Mouse (Mus musculus) intestine, embryonic 14.5 days (tissue): ENCODE data around the gene Pard3b. TPM values are rescaled to one million over a fixed set of nuclear protein-coding genes. Genes with fewer than 3 reads are reported as not detected.

Experiments
- ATAC-seq: fragments of 200-750 bp; cut with Nextera tagmentation; replicated peaks from 2 replicates; pipeline ENCODE4 v1.8.0; 2017; ENCODE audit warnings: low read depth, moderate number of reproducible peaks, moderate TSS enrichment, moderate library complexity; ENCODE audit not compliant: low FRiP score, low TSS enrichment
- DNase-seq: peaks from one replicate; pipeline ENCODE4 v3.0.0-alpha.2; 2018; ENCODE audit warnings: low spot score
- H3K27ac ChIP-seq: fragments of 300-500 bp; sonication (generic); 2 replicates; pipeline ENCODE4 v1.5.1; 2014; ENCODE audit warnings: low read depth, mild to moderate bottlenecking, control low read depth
- H3K27me3 ChIP-seq: fragments of 300-500 bp; sonication (generic); replicated peaks from 2 replicates; pipeline ENCODE4 v1.6.1; 2014; ENCODE audit warnings: low read length, control low read depth; ENCODE audit not compliant: control insufficient read depth, insufficient read depth
- H3K36me3 ChIP-seq: fragments of 300-500 bp; sonication (generic); 2 replicates; pipeline ENCODE4 v1.6.1; 2014; ENCODE audit warnings: low read length, control low read depth; ENCODE audit not compliant: control insufficient read depth, insufficient read depth
- H3K4me1 ChIP-seq: fragments of 300-500 bp; sonication (generic); replicated peaks from 2 replicates; pipeline ENCODE4 v1.6.1; 2014; ENCODE audit warnings: low read length, control low read depth, mixed read lengths; ENCODE audit not compliant: control insufficient read depth, insufficient read depth
- H3K4me2 ChIP-seq: fragments of 300-500 bp; sonication (generic); 2 replicates; pipeline ENCODE4 v1.6.1; 2014; ENCODE audit warnings: low read length
- H3K4me3 ChIP-seq: fragments of 300-500 bp; sonication (generic); 2 replicates; pipeline ENCODE4 v1.5.1; 2014; ENCODE audit warnings: low read depth, low read length, control low read depth, mixed read lengths
- H3K9ac ChIP-seq: fragments of 300-500 bp; sonication (generic); 2 replicates; pipeline ENCODE4 v1.6.1; 2014; ENCODE audit warnings: mild to moderate bottlenecking, low read length
- H3K9me3 ChIP-seq: fragments of 300-500 bp; sonication (generic); 2 replicates; pipeline ENCODE4 v1.6.1; 2016; ENCODE audit warnings: low read length, control low read depth; ENCODE audit not compliant: control insufficient read depth
- WGBS: fragments of 180-500 bp; shearing (Covaris S2); extraction: QIAGEN DNeasy Blood & Tissue Kit; methylation state at CpG from one replicate; pipeline ENCODE4 v1.1.7; 2014; 5-methylcytosine and 5-hydroxymethylcytosine counted together
- polyA plus RNA-seq: library from polyadenylated mRNA; unstranded; fragments of >200 nt; fragmentation: Nextera tagmentation; extraction: Ambion mirVana; gene quantifications from 2 replicates; pipeline ENCODE4 v1.2.1, GENCODE M21; 2014

The Pard3b gene
- polyA plus RNA-seq, 1 experiment from 2014 or later = 37.7 TPM

DNA sequence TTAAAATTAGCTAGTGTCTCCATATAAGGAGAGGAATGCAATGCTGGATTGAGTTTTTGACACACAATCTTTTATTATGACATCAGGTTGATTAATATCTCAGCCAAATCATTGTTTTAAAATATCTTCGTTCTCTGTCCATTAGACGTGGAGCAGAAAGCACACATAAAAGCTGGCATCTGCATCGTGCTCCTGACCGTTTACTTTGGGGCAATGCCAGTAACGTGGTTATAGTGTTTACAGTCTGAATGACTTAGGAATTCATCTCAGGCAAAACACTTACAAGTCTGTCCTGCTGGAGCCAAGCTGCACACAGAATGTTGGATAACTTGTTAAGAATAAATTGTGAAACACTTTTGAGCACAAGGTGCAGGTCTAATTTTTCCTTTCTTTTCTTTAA lies 141.3 kb downstream of the Pard3b start:
- ATAC-seq (0 out of 2 replicates have a peak, but pooled peaks have one; percentile 43), DNase-seq (peak; percentile 53)
- H3K27ac ChIP-seq = no peak overlapping the region
- no peak overlapping the region for H3K9ac ChIP-seq
- H3K27me3 ChIP-seq = no peaks in the 10 kb centered on the region
- no peaks in the 10 kb centered on the region for H3K36me3 ChIP-seq
- no peak overlapping the region for H3K4me2 ChIP-seq
- whole genome bisulfite sequencing = 25% methylated on average over 5 of the region's 5 CpGs
- no peaks in the 10 kb centered on the region for H3K9me3 ChIP-seq
- H3K4me3 ChIP-seq = no peak overlapping the region
- H3K4me1 ChIP-seq = 0 out of 2 replicates have a peak, but pooled peaks cover 3% of the 10 kb centered on the region

DNA sequence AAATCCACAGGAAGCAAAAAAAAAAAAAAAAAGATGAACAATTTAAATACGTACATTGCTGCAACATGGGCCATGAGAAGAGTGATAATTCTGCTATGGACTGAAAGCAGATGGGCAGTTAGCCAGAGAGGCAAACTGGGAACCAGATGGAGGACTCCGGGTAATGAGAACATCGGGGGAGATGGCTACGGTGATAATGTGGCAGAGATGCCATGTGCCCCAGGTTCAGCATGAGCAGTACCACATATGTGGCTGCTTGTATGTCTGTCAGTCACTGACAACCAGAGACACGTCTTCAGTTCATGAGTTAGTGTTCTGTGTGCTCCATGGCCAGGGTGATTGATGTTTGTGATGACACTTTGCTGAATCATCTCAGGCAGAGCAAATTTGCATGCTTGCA lies 157.7 kb downstream of the Pard3b start:
- DNase-seq = no peak
- Histone ChIP-seq H3K27ac (no peak overlapping the region), H3K36me3 (no peaks in the 10 kb centered on the region), H3K9ac (no peak overlapping the region), H3K4me3 (no peak overlapping the region), H3K4me2 (no peak overlapping the region), H3K27me3 (no peaks in the 10 kb centered on the region), H3K4me1 (no peaks in the 10 kb centered on the region), H3K9me3 (no peaks in the 10 kb centered on the region)
- no peak for ATAC-seq
- WGBS = 84% methylated on average over 5 of the region's 5 CpGs

GRCm38 (mm10) chr1:61820213-61820612 lies 181.6 kb downstream of the Pard3b start:
- 15% methylated on average over 1 of the region's 1 CpGs for WGBS
- H3K27ac ChIP-seq = no peak overlapping the region
- H3K9ac ChIP-seq = no peak overlapping the region
- H3K27me3 ChIP-seq = no peaks in the 10 kb centered on the region
- ATAC-seq (no peak), DNase-seq (no peak)
- no peaks in the 10 kb centered on the region for H3K9me3 ChIP-seq
- no peak overlapping the region for H3K4me2 ChIP-seq
- H3K36me3 ChIP-seq = no peaks in the 10 kb centered on the region
- no peak overlapping the region for H3K4me3 ChIP-seq
- no peaks in the 10 kb centered on the region for H3K4me1 ChIP-seq

DNA sequence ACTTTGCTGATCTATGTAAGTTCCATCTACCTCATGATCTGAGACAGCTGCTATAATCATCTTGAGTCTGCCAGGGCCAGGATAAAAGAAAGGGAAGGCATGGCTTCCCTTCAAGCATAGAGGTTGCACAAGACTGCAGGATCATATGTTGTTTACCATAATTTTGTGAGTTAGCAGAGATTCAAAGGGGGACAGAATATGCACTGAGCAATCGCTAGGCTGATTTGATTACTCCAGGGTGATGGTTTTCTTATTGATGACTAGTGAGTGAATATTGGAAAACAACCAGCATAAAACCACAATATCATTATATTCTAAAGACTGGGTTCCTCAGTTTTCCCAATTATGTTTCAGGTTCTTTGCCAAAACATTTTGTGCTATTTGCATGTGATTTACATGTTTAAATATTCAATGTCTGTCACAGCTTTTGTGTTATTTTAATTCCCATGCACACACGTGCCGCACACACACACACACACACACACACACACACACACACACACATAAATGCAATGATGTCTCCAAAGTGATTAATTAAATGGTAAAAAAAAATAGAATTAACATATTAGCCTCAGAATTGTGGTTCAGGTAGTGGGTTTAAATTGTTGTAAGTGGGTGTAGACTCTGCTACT lies 187.1 kb downstream of the Pard3b start:
- Histone ChIP-seq H3K4me3 (no peak overlapping the region), H3K27ac (no peak overlapping the region), H3K36me3 (no peaks in the 10 kb centered on the region), H3K9me3 (no peaks in the 10 kb centered on the region), H3K4me1 (no peaks in the 10 kb centered on the region), H3K4me2 (no peak overlapping the region), H3K9ac (no peak overlapping the region), H3K27me3 (no peaks in the 10 kb centered on the region)
- ATAC-seq (no peak), DNase-seq (no peak)
- 90% methylated on average over 3 of the region's 3 CpGs for WGBS

- no peak for ATAC-seq
- Histone ChIP-seq H3K36me3 (no peaks in the 10 kb centered on the region), H3K27me3 (no peaks in the 10 kb centered on the region), H3K4me1 (no peaks in the 10 kb centered on the region), H3K27ac (no peak overlapping the region), H3K9me3 (no peaks in the 10 kb centered on the region), H3K9ac (no peak overlapping the region), H3K4me2 (no peak overlapping the region), H3K4me3 (no peak overlapping the region)
- 67% methylated on average over 6 of the region's 6 CpGs for WGBS
- no peak for DNase-seq
Measured at GRCm38 (mm10) chr1:61837006-61837544, 198.5 kb downstream of the Pard3b start.

DNA sequence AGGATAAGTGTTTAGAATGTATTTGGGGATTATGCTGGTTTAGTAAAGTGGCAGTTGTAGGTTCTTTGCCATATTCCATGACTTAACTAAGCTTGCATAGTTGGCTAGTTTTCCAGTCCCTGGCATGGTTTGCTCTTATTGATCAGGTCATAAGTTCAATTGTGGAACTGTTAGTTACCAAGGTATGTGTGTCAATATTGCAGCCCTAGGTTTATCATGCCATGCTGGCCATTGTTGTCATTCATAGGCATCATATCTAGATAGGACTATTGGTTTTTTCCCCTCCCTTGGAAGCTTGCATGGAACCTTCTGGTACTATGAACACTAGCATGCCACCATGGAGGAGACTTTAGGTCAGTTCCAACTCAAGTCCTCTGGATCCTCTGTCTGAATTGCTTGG lies 208.0 kb downstream of the Pard3b start:
- no peak overlapping the region for H3K4me3 ChIP-seq
- H3K27ac ChIP-seq = no peak overlapping the region
- ATAC-seq = no peak

GRCm38 (mm10) chr1:61849029-61849714 lies 210.5 kb downstream of the Pard3b start:
- H3K27me3 ChIP-seq = no peaks in the 10 kb centered on the region
- H3K9ac ChIP-seq = no peak overlapping the region
- DNase-seq (no peak), ATAC-seq (no peak)
- 77% methylated on average over 6 of the region's 6 CpGs for WGBS
- no peak overlapping the region for H3K27ac ChIP-seq
- no peaks in the 10 kb centered on the region for H3K36me3 ChIP-seq
- no peaks in the 10 kb centered on the region for H3K9me3 ChIP-seq
- H3K4me2 ChIP-seq = no peak overlapping the region
- no peak overlapping the region for H3K4me3 ChIP-seq
- H3K4me1 ChIP-seq = no peaks in the 10 kb centered on the region

More for the DNA sequence above, 208.0 kb downstream of the Pard3b start:
- Histone ChIP-seq H3K9me3 (no peaks in the 10 kb centered on the region), H3K4me2 (no peak overlapping the region), H3K36me3 (no peaks in the 10 kb centered on the region), H3K27me3 (no peaks in the 10 kb centered on the region), H3K9ac (no peak overlapping the region), H3K4me1 (no peaks in the 10 kb centered on the region)
- no peak for DNase-seq

DNA sequence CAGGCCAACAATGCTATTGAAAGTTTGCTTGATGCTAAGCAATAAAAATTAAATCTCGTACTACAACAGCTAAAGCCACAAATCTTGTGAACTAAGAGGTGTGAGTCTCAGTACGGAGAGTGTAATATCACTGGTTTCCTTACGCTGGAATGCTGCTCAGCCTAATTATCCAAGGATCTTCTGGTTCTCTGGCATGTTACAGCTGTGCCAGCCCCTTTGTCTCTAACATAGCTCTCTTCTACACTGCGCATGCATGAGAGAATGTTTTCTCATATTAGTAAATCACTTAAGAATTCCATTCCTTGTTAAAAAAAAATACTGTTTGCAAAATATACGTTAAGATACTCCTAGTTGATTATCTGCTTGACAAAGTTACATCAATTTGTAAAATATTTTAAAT lies 211.8 kb downstream of the Pard3b start:
- Histone ChIP-seq H3K9me3 (no peaks in the 10 kb centered on the region), H3K4me2 (no peak overlapping the region), H3K36me3 (no peaks in the 10 kb centered on the region), H3K27ac (no peak overlapping the region), H3K4me3 (no peak overlapping the region), H3K9ac (no peak overlapping the region), H3K4me1 (no peaks in the 10 kb centered on the region), H3K27me3 (no peaks in the 10 kb centered on the region)
- 70% methylated on average over 5 of the region's 5 CpGs for WGBS
- DNase-seq = no peak
- ATAC-seq = no peak

- H3K9ac ChIP-seq = no peak overlapping the region
- no peak overlapping the region for H3K4me2 ChIP-seq
- no peaks in the 10 kb centered on the region for H3K36me3 ChIP-seq
- 62% methylated on average over 5 of the region's 5 CpGs for WGBS
- DNase-seq (no peak), ATAC-seq (no peak)
- no peaks in the 10 kb centered on the region for H3K27me3 ChIP-seq
- no peaks in the 10 kb centered on the region for H3K9me3 ChIP-seq
- H3K4me3 ChIP-seq = no peak overlapping the region
- no peak overlapping the region for H3K27ac ChIP-seq
- H3K4me1 ChIP-seq = no peaks in the 10 kb centered on the region
Measured at GRCm38 (mm10) chr1:61851176-61851575, 212.6 kb downstream of the Pard3b start.
